Mouse (Mus musculus): ENCODE results near the gene Smpdl3a.

- TF ChIP-seq POLR2A (IDR thresholded peaks at IDR 0.05; ENCODE audit: extremely low read depth, insufficient read depth, low read length), result no peak
- no peak for TF ChIP-seq CTCF (IDR thresholded peaks at IDR 0.05; ENCODE audit: low read depth, low read length)
Measured at GRCm38 (mm10) chr10:57792957-57793356, 1.2 kb upstream of the Smpdl3a start.

Data from liver, adult 2 months (tissue).